Mouse (Mus musculus): ENCODE results near the gene Aldob. TPM values are rescaled to one million over a fixed set of nuclear protein-coding genes. Genes with fewer than 3 reads are reported as not detected.
"Not testable (repeated sequence)": the region's sequence is repeated elsewhere in the genome, so short reads cannot be mapped to it uniquely, and the experiment has no call there.

Aldob gene
- polyA plus RNA-seq, 1 experiment from 2014 or later: not detected

DNA sequence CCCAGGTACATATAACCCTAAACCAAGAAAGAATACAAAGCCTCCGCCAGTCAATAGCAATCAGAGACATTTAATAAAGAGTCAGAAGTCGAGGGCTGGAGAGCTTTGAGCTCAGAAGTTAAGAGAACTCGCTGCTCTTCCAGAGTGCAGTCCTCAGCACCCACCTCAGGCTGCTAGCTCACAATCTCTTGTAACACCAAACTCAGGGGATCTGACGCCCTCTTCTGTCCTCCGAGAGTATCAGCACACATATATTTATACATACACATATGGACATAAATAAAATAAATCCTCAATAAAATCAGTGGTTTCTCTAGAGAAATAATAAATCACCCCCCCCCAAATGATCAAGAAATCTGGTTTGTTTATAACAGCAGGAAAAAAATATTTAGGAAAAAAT is 29.9 kb downstream of the Aldob start:
- no peaks in the 10 kb centered on the region for H3K9me3 ChIP-seq (ENCODE audit: control insufficient read depth, low read length)
- DNase-seq (ENCODE audit: low spot score) (no peak), ATAC-seq (ENCODE audit: insufficient read depth, low FRiP score, low TSS enrichment) (no peak)
- no peaks in the 10 kb centered on the region for H3K27me3 ChIP-seq (ENCODE audit: control insufficient read depth, insufficient read depth, low read length)
- H3K4me3 ChIP-seq (ENCODE audit: low read depth, low read length): no peak overlapping the region
- H3K4me1 ChIP-seq (ENCODE audit: control insufficient read depth, insufficient read depth, low read length): peaks cover 3% of the 10 kb centered on the region; the same call in 1 of the 2 replicates
- no peak overlapping the region for H3K27ac ChIP-seq (ENCODE audit: low read depth, low read length)
- 0 out of 2 replicates have a peak, but pooled peaks cover 2% of the 10 kb centered on the region for H3K36me3 ChIP-seq (ENCODE audit: control insufficient read depth, insufficient read depth, low read length)
- H3K4me2 ChIP-seq (ENCODE audit: low read depth): no peak overlapping the region
- H3K9ac ChIP-seq (ENCODE audit: low read length): no peak overlapping the region
- 78% methylated on average over 5 of the region's 5 CpGs for WGBS

DNA sequence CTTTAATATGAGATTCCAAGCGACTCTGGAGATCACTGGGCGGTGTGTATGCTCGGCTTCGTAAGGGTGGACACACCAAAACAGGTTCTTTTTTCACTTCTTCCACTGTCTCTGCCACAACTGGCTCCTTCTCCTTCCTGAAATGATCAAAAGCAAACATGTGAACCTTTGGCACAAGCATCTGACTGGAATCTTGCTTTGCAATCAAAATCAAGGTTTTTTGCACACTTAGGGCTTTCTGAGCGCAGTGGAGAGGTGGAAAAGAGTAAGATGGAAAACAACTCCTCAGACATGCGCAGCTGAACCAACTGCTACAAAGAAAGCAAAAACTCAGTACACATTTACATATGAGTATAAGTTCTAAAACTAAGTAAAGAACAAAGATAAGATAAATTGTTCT is 34.9 kb downstream of the Aldob start:
- Histone ChIP-seq H3K27me3 (ENCODE audit: control insufficient read depth, insufficient read depth, low read length) (no peaks in the 10 kb centered on the region), H3K9ac (ENCODE audit: low read length) (no peak overlapping the region), H3K9me3 (ENCODE audit: control insufficient read depth, low read length) (no peaks in the 10 kb centered on the region), H3K4me3 (ENCODE audit: low read depth, low read length) (no peak overlapping the region), H3K4me1 (ENCODE audit: control insufficient read depth, insufficient read depth, low read length) (no peaks in the 10 kb centered on the region), H3K36me3 (ENCODE audit: control insufficient read depth, insufficient read depth, low read length) (peaks cover 2% of the 10 kb centered on the region; the same call in 1 of the 2 replicates), H3K4me2 (ENCODE audit: low read depth) (no peak overlapping the region), H3K27ac (ENCODE audit: low read depth, low read length) (no peak overlapping the region)
- DNase-seq (ENCODE audit: low spot score): no peak
- ATAC-seq (ENCODE audit: insufficient read depth, low FRiP score, low TSS enrichment): no peak
- 95% methylated on average over 6 of the region's 6 CpGs for WGBS

DNA sequence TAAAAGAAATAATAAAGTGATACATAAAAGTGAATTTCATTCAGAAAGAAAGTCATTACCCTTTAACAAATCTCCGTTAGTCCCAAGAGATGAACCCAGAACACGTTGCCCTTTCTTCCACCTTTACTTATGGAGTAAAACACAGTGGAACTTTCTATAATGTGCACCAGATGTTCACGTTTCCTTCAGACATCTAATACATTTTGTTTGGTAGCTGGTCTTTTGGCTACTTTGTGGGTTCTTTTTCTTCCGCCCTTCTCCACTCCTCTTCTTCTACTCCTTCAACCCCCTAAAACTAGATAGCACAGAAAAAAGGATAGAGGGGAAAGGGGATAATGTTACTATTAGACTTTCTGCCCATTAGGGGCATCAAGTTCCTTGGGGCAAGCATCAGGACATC is 36.7 kb downstream of the Aldob start:
- no peak overlapping the region for H3K9ac ChIP-seq (ENCODE audit: low read length)
- ATAC-seq (ENCODE audit: insufficient read depth, low FRiP score, low TSS enrichment) (no peak), DNase-seq (ENCODE audit: low spot score) (no peak)
- H3K4me2 ChIP-seq (ENCODE audit: low read depth): no peak overlapping the region
- no peaks in the 10 kb centered on the region for H3K4me1 ChIP-seq (ENCODE audit: control insufficient read depth, insufficient read depth, low read length)
- H3K4me3 ChIP-seq (ENCODE audit: low read depth, low read length): no peak overlapping the region
- no peak overlapping the region for H3K27ac ChIP-seq (ENCODE audit: low read depth, low read length)
- H3K9me3 ChIP-seq (ENCODE audit: control insufficient read depth, low read length): no peaks in the 10 kb centered on the region
- WGBS: 79% methylated on average over 4 of the region's 4 CpGs
- H3K27me3 ChIP-seq (ENCODE audit: control insufficient read depth, insufficient read depth, low read length): no peaks in the 10 kb centered on the region
- peaks cover 2% of the 10 kb centered on the region; the same call in 1 of the 2 replicates for H3K36me3 ChIP-seq (ENCODE audit: control insufficient read depth, insufficient read depth, low read length)

DNA sequence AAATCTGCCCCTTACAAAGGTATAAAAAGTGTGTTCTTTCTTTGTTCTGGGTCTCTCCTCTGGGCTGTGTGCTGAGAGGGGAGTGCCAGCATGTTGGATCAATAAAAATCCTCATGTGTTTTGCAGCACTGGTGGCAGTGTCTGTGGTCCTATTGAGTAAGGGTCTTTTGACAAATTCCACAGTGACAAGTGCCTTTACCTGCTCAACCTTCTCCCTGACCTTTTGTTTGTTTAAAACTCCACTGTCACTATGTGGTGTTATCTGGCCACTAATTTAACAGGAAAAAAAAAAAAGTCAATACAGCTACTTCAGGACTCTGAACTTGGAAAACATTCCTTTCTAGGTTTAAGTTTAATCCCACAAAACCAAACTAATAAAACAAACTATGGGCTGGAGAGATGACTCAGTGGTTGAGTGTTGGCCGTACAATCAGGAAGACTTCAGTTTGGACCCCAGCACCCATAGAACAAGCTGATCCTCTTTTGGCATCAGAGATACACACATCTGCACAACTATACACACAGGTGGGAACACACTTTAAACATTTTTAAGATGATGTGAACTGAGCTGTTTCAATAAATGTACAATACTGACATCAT is 39.0 kb downstream of the Aldob start:
- not testable (repeated sequence) for H3K4me2 ChIP-seq (ENCODE audit: low read depth); H3K9me3 ChIP-seq (ENCODE audit: control insufficient read depth, low read length); H3K27ac ChIP-seq (ENCODE audit: low read depth, low read length); H3K36me3 ChIP-seq (ENCODE audit: control insufficient read depth, insufficient read depth, low read length); H3K4me1 ChIP-seq (ENCODE audit: control insufficient read depth, insufficient read depth, low read length); DNase-seq (ENCODE audit: low spot score); H3K9ac ChIP-seq (ENCODE audit: low read length); ATAC-seq (ENCODE audit: insufficient read depth, low FRiP score, low TSS enrichment); H3K27me3 ChIP-seq (ENCODE audit: control insufficient read depth, insufficient read depth, low read length); H3K4me3 ChIP-seq (ENCODE audit: low read depth, low read length)
- WGBS: 94% methylated on average over 1 of the region's 1 CpGs

DNA sequence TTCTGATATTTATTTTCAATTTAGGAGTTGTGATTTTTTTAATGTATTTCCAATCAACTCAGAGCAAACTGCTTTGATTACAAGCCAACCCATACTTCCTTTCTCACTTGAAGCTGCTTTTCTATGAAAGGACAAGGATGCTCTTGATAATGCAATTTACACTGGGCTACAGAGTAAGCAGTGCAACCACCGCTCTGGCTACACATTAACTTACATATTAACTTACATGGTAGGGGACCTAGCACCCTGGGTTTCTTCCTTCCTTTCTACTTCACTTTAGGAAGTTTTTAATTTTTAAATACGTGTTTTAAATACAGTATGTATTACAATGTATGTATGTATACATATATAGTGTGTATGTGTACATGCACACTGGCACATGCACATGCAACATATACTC is 40.2 kb downstream of the Aldob start:
- Histone ChIP-seq H3K4me3 (ENCODE audit: low read depth, low read length) (no peak overlapping the region), H3K36me3 (ENCODE audit: control insufficient read depth, insufficient read depth, low read length) (peaks cover 2% of the 10 kb centered on the region; the same call in 1 of the 2 replicates), H3K4me2 (ENCODE audit: low read depth) (no peak overlapping the region), H3K9ac (ENCODE audit: low read length) (no peak overlapping the region), H3K27ac (ENCODE audit: low read depth, low read length) (no peak overlapping the region), H3K9me3 (ENCODE audit: control insufficient read depth, low read length) (no peaks in the 10 kb centered on the region), H3K27me3 (ENCODE audit: control insufficient read depth, insufficient read depth, low read length) (no peaks in the 10 kb centered on the region), H3K4me1 (ENCODE audit: control insufficient read depth, insufficient read depth, low read length) (no peaks in the 10 kb centered on the region)
- ATAC-seq (ENCODE audit: insufficient read depth, low FRiP score, low TSS enrichment): no peak
- WGBS: 86% methylated on average over 2 of the region's 2 CpGs
- no peak for DNase-seq (ENCODE audit: low spot score)

DNA sequence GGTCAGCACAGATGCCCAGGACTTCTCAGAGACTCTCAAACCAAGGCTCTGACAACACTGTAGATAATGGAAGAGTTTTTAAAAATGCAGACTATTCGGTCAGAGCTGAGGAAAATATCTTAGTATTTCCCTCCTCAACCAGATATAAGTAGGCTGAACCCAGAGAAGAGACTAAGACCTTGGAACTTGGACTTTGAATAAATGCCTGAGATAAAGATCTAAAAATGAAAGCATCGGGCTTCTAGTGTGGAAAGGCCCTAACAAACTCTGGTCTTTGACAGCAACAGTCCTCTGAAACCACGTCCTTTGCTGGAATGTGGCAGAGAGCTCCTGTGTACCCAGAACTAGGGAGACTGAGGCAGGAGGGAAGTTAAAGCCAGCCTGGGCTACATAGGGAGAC is 43.0 kb downstream of the Aldob start, which contains the start of gene Baat:
Gene Baat, minus strand, starts transcription at position 172 of the 400 bp plus-strand sequence.
- ATAC-seq (ENCODE audit: insufficient read depth, low FRiP score, low TSS enrichment) (no peak), DNase-seq (ENCODE audit: low spot score) (no peak)
- no peak within 1 kb of the TSS for H3K4me2 ChIP-seq (ENCODE audit: low read depth)
- 87% methylated on average over 3 of the region's 3 CpGs for WGBS
- H3K4me3 ChIP-seq (ENCODE audit: low read depth, low read length): no peak within 1 kb of the TSS
- no peak within 1 kb of the TSS for H3K27ac ChIP-seq (ENCODE audit: low read depth, low read length)
- H3K36me3 ChIP-seq (ENCODE audit: control insufficient read depth, insufficient read depth, low read length): no peaks in the 10 kb centered on the region
- H3K9me3 ChIP-seq (ENCODE audit: control insufficient read depth, low read length): no peaks in the 10 kb centered on the region
- H3K27me3 ChIP-seq (ENCODE audit: control insufficient read depth, insufficient read depth, low read length): no peaks in the 10 kb centered on the region
- H3K4me1 ChIP-seq (ENCODE audit: control insufficient read depth, insufficient read depth, low read length): no peaks in the 10 kb centered on the region
- H3K9ac ChIP-seq (ENCODE audit: low read length): no peak within 1 kb of the TSS

DNA sequence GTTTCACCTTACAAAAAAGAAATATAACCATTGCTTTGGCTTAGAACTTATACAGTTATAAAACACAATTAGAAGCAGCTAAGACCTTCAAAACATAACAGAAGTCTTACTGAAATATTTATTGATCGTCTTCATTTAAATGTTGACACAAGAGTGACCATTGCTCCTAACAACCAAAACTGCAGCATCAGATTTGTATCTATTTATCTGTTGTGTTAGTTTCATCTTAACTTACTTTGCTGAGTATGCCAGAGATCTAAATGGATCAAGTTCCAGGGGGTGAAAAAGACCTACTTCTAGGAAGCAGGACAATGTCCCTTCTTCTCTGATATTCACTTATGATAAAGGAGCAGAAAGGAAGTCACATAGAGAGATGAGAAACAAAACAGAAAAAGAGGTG is 45.8 kb downstream of the Aldob start:
- Histone ChIP-seq H3K4me3 (ENCODE audit: low read depth, low read length) (no peak overlapping the region), H3K4me1 (ENCODE audit: control insufficient read depth, insufficient read depth, low read length) (no peaks in the 10 kb centered on the region), H3K9ac (ENCODE audit: low read length) (no peak overlapping the region), H3K27me3 (ENCODE audit: control insufficient read depth, insufficient read depth, low read length) (no peaks in the 10 kb centered on the region), H3K27ac (ENCODE audit: low read depth, low read length) (no peak overlapping the region), H3K4me2 (ENCODE audit: low read depth) (no peak overlapping the region), H3K36me3 (ENCODE audit: control insufficient read depth, insufficient read depth, low read length) (no peaks in the 10 kb centered on the region), H3K9me3 (ENCODE audit: control insufficient read depth, low read length) (no peaks in the 10 kb centered on the region)
- no peak for ATAC-seq (ENCODE audit: insufficient read depth, low FRiP score, low TSS enrichment)
- no peak for DNase-seq (ENCODE audit: low spot score)
- WGBS: 86% methylated on average over 1 of the region's 1 CpGs

Other genes with a start within 250 kb of the Aldob start
- not detected in 2 replicates for gene Acnat2, start 141.4 kb downstream of the Aldob start, polyA plus RNA-seq (2014; fragmentation: Nextera tagmentation; extraction: Ambion mirVana)
- not detected in 2 replicates for gene Acnat1, start 75.6 kb downstream of the Aldob start, polyA plus RNA-seq (2014; fragmentation: Nextera tagmentation; extraction: Ambion mirVana)
- gene Baat, start 43.0 kb downstream of the Aldob start, polyA plus RNA-seq (2014; fragmentation: Nextera tagmentation; extraction: Ambion mirVana): 0.19 and 0.49 TPM in 2 replicates
- gene Mrpl50, start 28.5 kb downstream of the Aldob start, polyA plus RNA-seq (2014; fragmentation: Nextera tagmentation; extraction: Ambion mirVana): 89.5 and 90.4 TPM in 2 replicates
- 13.2 and 15.0 TPM in 2 replicates for gene Zfp189, start 28.4 kb downstream of the Aldob start, polyA plus RNA-seq (2014; fragmentation: Nextera tagmentation; extraction: Ambion mirVana)
- 20.3 and 23.3 TPM in 2 replicates for gene Tmem246, start 48.3 kb upstream of the Aldob start, polyA plus RNA-seq (2014; fragmentation: Nextera tagmentation; extraction: Ambion mirVana)
- 74.4 and 74.5 TPM in 2 replicates for gene Rnf20, start 82.5 kb upstream of the Aldob start, polyA plus RNA-seq (2014; fragmentation: Nextera tagmentation; extraction: Ambion mirVana)
- gene Ppp3r2, start 132.5 kb upstream of the Aldob start, polyA plus RNA-seq (2014; fragmentation: Nextera tagmentation; extraction: Ambion mirVana): 0.12 TPM in 2 replicates